Mouse (Mus musculus) layer of hippocampus, postnatal 14 days (tissue): ENCODE data around the gene Ccdc146. TPM values are rescaled to one million over a fixed set of nuclear protein-coding genes. Genes with fewer than 3 reads are reported as not detected.
"Not testable (repeated sequence)": the region's sequence is repeated elsewhere in the genome, so short reads cannot be mapped to it uniquely, and the experiment has no call there.

ENCODE experiments used
- DNase-seq, 2 experiments: peaks; one replicate each; pipeline ENCODE4 v3.0.0; 2021 to 2022; ENCODE audit warnings: low spot score in 2 of 2, mixed read lengths in 1 of 2
- total RNA-seq, 2 experiments: library from RNA; stranded (reverse); gene quantifications; 2 replicates each; pipeline ENCODE4 v1.2.3; 2021

Ccdc146 gene
- total RNA-seq, 2 experiments from 2014 or later, result 1.1 to 1.2 TPM

- DNase-seq, result no peak
Measured at GRCm38 (mm10) chr5:21332119-21332518, 92.4 kb downstream of the Ccdc146 start.

GRCm38 (mm10) chr5:21331656-21332055, 92.8 kb downstream of the Ccdc146 start:
- no peak for DNase-seq

- no peak for DNase-seq
Measured at GRCm38 (mm10) chr5:21329672-21330665, 94.5 kb downstream of the Ccdc146 start.

GRCm38 (mm10) chr5:21328560-21328959, 95.9 kb downstream of the Ccdc146 start:
- DNase-seq, result no peak

GRCm38 (mm10) chr5:21326494-21326893, 98.0 kb downstream of the Ccdc146 start:
- DNase-seq, result no peak

- DNase-seq, result no peak
Measured at GRCm38 (mm10) chr5:21320138-21320537, 104.3 kb downstream of the Ccdc146 start.

- DNase-seq, result no peak
Measured at GRCm38 (mm10) chr5:21314696-21315095, 109.8 kb downstream of the Ccdc146 start.

GRCm38 (mm10) chr5:21307165-21307564, 117.3 kb downstream of the Ccdc146 start:
- DNase-seq, result no peak

GRCm38 (mm10) chr5:21301011-21301410, 123.5 kb downstream of the Ccdc146 start:
- no peak for DNase-seq

GRCm38 (mm10) chr5:21300058-21300457, 124.4 kb downstream of the Ccdc146 start:
- DNase-seq, result no peak

GRCm38 (mm10) chr5:21299076-21299755, 125.3 kb downstream of the Ccdc146 start:
- no peak for DNase-seq

GRCm38 (mm10) chr5:21295683-21296082, 128.8 kb downstream of the Ccdc146 start:
- DNase-seq, result no peak

- DNase-seq, result no peak
Measured at GRCm38 (mm10) chr5:21290594-21290993, 133.9 kb downstream of the Ccdc146 start.

- DNase-seq, result no peak
Measured at GRCm38 (mm10) chr5:21288658-21289435, 135.6 kb downstream of the Ccdc146 start.

- no peak for DNase-seq
Measured at GRCm38 (mm10) chr5:21283356-21284062, 141.0 kb downstream of the Ccdc146 start.

- not testable (repeated sequence) for DNase-seq
Measured at GRCm38 (mm10) chr5:21277685-21278084, 146.8 kb downstream of the Ccdc146 start.

- DNase-seq, result no peak
Measured at GRCm38 (mm10) chr5:21271386-21272354, 152.8 kb downstream of the Ccdc146 start.

- DNase-seq, result no peak
Measured at GRCm38 (mm10) chr5:21270756-21271155, 153.7 kb downstream of the Ccdc146 start.

- DNase-seq, result no peak
Measured at GRCm38 (mm10) chr5:21269446-21269845, 155.0 kb downstream of the Ccdc146 start.
